Comparison of ENCODE assay signal across 9 mouse cellular contexts in the genomic region with DNA sequence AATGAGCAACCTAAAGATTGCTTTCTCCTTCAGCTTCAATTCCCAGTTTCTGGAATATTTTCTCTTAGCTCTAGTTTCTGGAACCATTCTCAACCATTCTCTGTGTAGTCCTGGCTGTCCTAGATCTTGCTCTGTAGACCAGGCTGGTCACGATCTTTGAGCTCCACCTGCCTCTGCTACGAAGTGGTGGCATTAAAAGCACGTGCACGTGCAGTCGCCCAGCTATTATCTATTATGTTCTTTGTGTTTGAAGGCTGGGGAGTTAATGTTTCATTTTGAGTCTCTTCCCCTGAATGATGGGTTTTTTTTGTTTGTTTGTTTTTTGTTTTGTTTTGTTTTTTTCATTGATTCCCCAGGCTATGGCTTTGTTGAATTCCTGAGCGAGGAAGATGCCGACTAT. TPM values are rescaled to one million over a fixed set of nuclear protein-coding genes. Genes with fewer than 3 reads are reported as not detected.
DNase-seq lines count a peak whose midpoint lies in the region; ATAC-seq lines count a peak whose summit lies in the region.
"Had no signal": no experiment of that assay in that cellular context is flagged by ENCODE, and none has a peak within 500 bp of the region (broad histone marks: within the 10 kb centered on the region; RNA-seq: fewer than 3 reads in every experiment).

No protein-coding gene starts in this region.

- peaks cover 41% of the 10 kb centered on the region for H3K4me1 ChIP-seq in kidney, embryonic 15.5 days
- H3K4me1 ChIP-seq in brown adipose tissue, adult 24 weeks (ENCODE audit: control insufficient read depth, insufficient read depth, insufficient read length, low read length): peaks cover 18% of the 10 kb centered on the region
- H3K4me1 ChIP-seq in hindbrain, embryonic 15.5 days (replicated peaks): peaks cover 39% of the 10 kb centered on the region
- H3K4me1 ChIP-seq in midbrain, embryonic 16.5 days (ENCODE audit: control insufficient read depth, insufficient read depth, low read length): peaks cover 31% of the 10 kb centered on the region

- H3K36me3 ChIP-seq in kidney, embryonic 15.5 days: peaks cover 62% of the 10 kb centered on the region
- H3K36me3 ChIP-seq in hindbrain, embryonic 15.5 days: peaks cover 29% of the 10 kb centered on the region
- peaks cover 19% of the 10 kb centered on the region for H3K36me3 ChIP-seq in midbrain, embryonic 16.5 days (ENCODE audit: control insufficient read depth, insufficient read depth, low read length)

- WGBS in kidney, embryonic 15.5 days: 38% methylated on average over 7 of the region's 7 CpGs
- WGBS in hindbrain, embryonic 15.5 days: 37% methylated on average over 7 of the region's 7 CpGs
- 37% methylated on average over 7 of the region's 7 CpGs for WGBS in midbrain, embryonic 16.5 days

- DNase-seq in kidney, adult 9 months: no peak
- no peak for DNase-seq in gastrocnemius, adult 8-10 months (ENCODE audit: low spot score in 2 of 2)
- DNase-seq in left cerebral cortex, postnatal 4 days: no peak
- DNase-seq in adrenal gland, adult (ENCODE audit: inconsistent age in 2 of 2, low spot score in 1 of 2): no peak
- DNase-seq: kidney, adult 8-10 months had no signal

- H3K27ac ChIP-seq in kidney, embryonic 15.5 days: 0 out of 2 replicates have a peak overlapping the region, but pooled peaks have one; percentile 99
- no peak overlapping the region for H3K27ac ChIP-seq in brown adipose tissue, adult 24 weeks (replicated peaks; ENCODE audit: low read depth, low read length)
- no peak overlapping the region for H3K27ac ChIP-seq in hindbrain, embryonic 15.5 days (replicated peaks)
- no peak overlapping the region for H3K27ac ChIP-seq in midbrain, embryonic 16.5 days (ENCODE audit: low read length)

- H3K4me3 ChIP-seq in kidney, embryonic 15.5 days (replicated peaks): peak overlapping the region; percentile 64
- H3K4me3 ChIP-seq in brown adipose tissue, adult 24 weeks (ENCODE audit: insufficient read depth, low read depth, low read length): peak overlapping the region; percentile 98
- peak overlapping the region; percentile 66 for H3K4me3 ChIP-seq in hindbrain, embryonic 15.5 days
- H3K4me3 ChIP-seq in midbrain, embryonic 16.5 days (ENCODE audit: low read depth, low read length): peak overlapping the region; percentile 64

- intact Hi-C loops in left cerebral cortex, postnatal 4 days (cut with DNase I): no loop called here

- H3K9me3 ChIP-seq in kidney, embryonic 15.5 days (replicated peaks): no peaks in the 10 kb centered on the region
- no peaks in the 10 kb centered on the region for H3K9me3 ChIP-seq in hindbrain, embryonic 15.5 days
- H3K9me3 ChIP-seq in midbrain, embryonic 16.5 days (replicated peaks; ENCODE audit: control insufficient read depth, low read length, poor library complexity, severe bottlenecking): no peaks in the 10 kb centered on the region

- peak overlapping the region; percentile 82 for H3K9ac ChIP-seq in kidney, embryonic 15.5 days
- H3K9ac ChIP-seq in hindbrain, embryonic 15.5 days: peak overlapping the region; percentile 84
- H3K9ac ChIP-seq in midbrain, embryonic 16.5 days (ENCODE audit: low read depth, low read length): peak overlapping the region; percentile 78

- ATAC-seq in kidney, embryonic 15.5 days (replicated peaks; ENCODE audit: low FRiP score): no peak
- no peak for ATAC-seq in hindbrain, embryonic 15.5 days (ENCODE audit: low FRiP score, low read depth)
- ATAC-seq in midbrain, embryonic 16.5 days: no peak

- no peaks in the 10 kb centered on the region for H3K27me3 ChIP-seq in kidney, embryonic 15.5 days
- no peaks in the 10 kb centered on the region for H3K27me3 ChIP-seq in hindbrain, embryonic 15.5 days
- no peaks in the 10 kb centered on the region for H3K27me3 ChIP-seq in midbrain, embryonic 16.5 days (ENCODE audit: control insufficient read depth, insufficient read depth, low read depth, low read length)

- H3K4me2 ChIP-seq in kidney, embryonic 15.5 days: peak overlapping the region; percentile 84
- peak overlapping the region; percentile 98 for H3K4me2 ChIP-seq in hindbrain, embryonic 15.5 days
- H3K4me2 ChIP-seq in midbrain, embryonic 16.5 days (ENCODE audit: low read length): peak overlapping the region; percentile 94

RNA-seq across cellular contexts. Expression of a gene that starts 1.1 kb away (rescaled TPM):
- 184 and 193 TPM in 2 replicates for polyA plus RNA-seq in kidney, embryonic 15.5 days (2015; fragmentation: Nextera tagmentation; extraction: Ambion mirVana)
- polyA plus RNA-seq in brown adipose tissue, adult 24 weeks (2012; ENCODE audit: insufficient read depth, insufficient read length, missing spikeins): 11.4 and 13.6 TPM in 2 replicates
- polyA plus RNA-seq in hindbrain, embryonic 15.5 days (2015; fragmentation: Nextera tagmentation; extraction: Ambion mirVana): 127 and 146 TPM in 2 replicates
- 134 and 136 TPM in 2 replicates for polyA plus RNA-seq in midbrain, embryonic 16.5 days (2015; fragmentation: Nextera tagmentation; extraction: Ambion mirVana)
- 10 to 100 TPM in 3 of 4 experiments, 1 to 10 TPM in 1; 9.9 to 12.9 (median 11.6) TPM for total RNA-seq in gastrocnemius, adult 8-10 months (2022)
- total RNA-seq in left cerebral cortex, postnatal 4 days (2021): 10 to 100 TPM; 62.0 to 63.6 TPM

RNA-seq across cellular contexts. Expression of a gene that starts 7.8 kb away (rescaled TPM):
- polyA plus RNA-seq in kidney, embryonic 15.5 days (2015; fragmentation: Nextera tagmentation; extraction: Ambion mirVana): 3.0 and 4.9 TPM in 2 replicates
- polyA plus RNA-seq in brown adipose tissue, adult 24 weeks (2012; ENCODE audit: insufficient read depth, insufficient read length, missing spikeins): not detected in 2 replicates
- polyA plus RNA-seq in hindbrain, embryonic 15.5 days (2015; fragmentation: Nextera tagmentation; extraction: Ambion mirVana): 126 and 137 TPM in 2 replicates
- polyA plus RNA-seq in midbrain, embryonic 16.5 days (2015; fragmentation: Nextera tagmentation; extraction: Ambion mirVana): 123 and 137 TPM in 2 replicates
- total RNA-seq in gastrocnemius, adult 8-10 months (2022): under 1 TPM; 0.16 to 0.34 (median 0.23) TPM
- total RNA-seq in left cerebral cortex, postnatal 4 days (2021): 100 to 1,000 TPM; 241 to 264 TPM

RNA-seq across cellular contexts. Expression of a gene that starts 11.4 kb away (rescaled TPM):
- polyA plus RNA-seq in kidney, embryonic 15.5 days (2015; fragmentation: Nextera tagmentation; extraction: Ambion mirVana): 24.6 and 29.7 TPM in 2 replicates
- polyA plus RNA-seq in brown adipose tissue, adult 24 weeks (2012; ENCODE audit: insufficient read depth, insufficient read length, missing spikeins): 2.8 and 2.9 TPM in 2 replicates
- polyA plus RNA-seq in hindbrain, embryonic 15.5 days (2015; fragmentation: Nextera tagmentation; extraction: Ambion mirVana): 10.3 and 12.2 TPM in 2 replicates
- 7.8 and 15.1 TPM in 2 replicates for polyA plus RNA-seq in midbrain, embryonic 16.5 days (2015; fragmentation: Nextera tagmentation; extraction: Ambion mirVana)
- total RNA-seq in gastrocnemius, adult 8-10 months (2022): 1 to 10 TPM in 3 of 4 experiments, under 1 TPM in 1; 0.68 to 2.1 (median 1.3) TPM
- total RNA-seq in left cerebral cortex, postnatal 4 days (2021): 1 to 10 TPM; 6.4 to 7.0 TPM

RNA-seq across cellular contexts. Expression of a gene that starts 46.3 kb away (rescaled TPM):
- 55.2 and 59.4 TPM in 2 replicates for polyA plus RNA-seq in kidney, embryonic 15.5 days (2015; fragmentation: Nextera tagmentation; extraction: Ambion mirVana)
- polyA plus RNA-seq in brown adipose tissue, adult 24 weeks (2012; ENCODE audit: insufficient read depth, insufficient read length, missing spikeins): 36.7 and 42.5 TPM in 2 replicates
- polyA plus RNA-seq in hindbrain, embryonic 15.5 days (2015; fragmentation: Nextera tagmentation; extraction: Ambion mirVana): 56.0 and 56.3 TPM in 2 replicates
- polyA plus RNA-seq in midbrain, embryonic 16.5 days (2015; fragmentation: Nextera tagmentation; extraction: Ambion mirVana): 51.3 and 52.2 TPM in 2 replicates
- total RNA-seq in gastrocnemius, adult 8-10 months (2022): 10 to 100 TPM; 21.8 to 30.6 (median 25.6) TPM
- total RNA-seq in left cerebral cortex, postnatal 4 days (2021): 10 to 100 TPM; 18.7 to 24.7 TPM

RNA-seq across cellular contexts. Expression of a gene that starts 46.5 kb away (rescaled TPM):
- 0.86 and 0.90 TPM in 2 replicates for polyA plus RNA-seq in kidney, embryonic 15.5 days (2015; fragmentation: Nextera tagmentation; extraction: Ambion mirVana)
- not detected in 2 replicates for polyA plus RNA-seq in brown adipose tissue, adult 24 weeks (2012; ENCODE audit: insufficient read depth, insufficient read length, missing spikeins)
- polyA plus RNA-seq in hindbrain, embryonic 15.5 days (2015; fragmentation: Nextera tagmentation; extraction: Ambion mirVana): 0.42 and 0.77 TPM in 2 replicates
- not detected in 2 replicates for polyA plus RNA-seq in midbrain, embryonic 16.5 days (2015; fragmentation: Nextera tagmentation; extraction: Ambion mirVana)
- total RNA-seq in gastrocnemius, adult 8-10 months (2022): 1 to 10 TPM in 2 of 4 experiments, under 1 TPM in 1, not detected in 1; 0.65 to 2.3 (median 1.3) TPM
- total RNA-seq in left cerebral cortex, postnatal 4 days (2021): 10 to 100 TPM; 21.6 to 26.0 TPM

Comparison
In these comparisons a context has a peak if more than half of its experiments do, and no peak if none do; other contexts are left out.
1. RNA of a gene that starts 7.8 kb away (polyA plus RNA-seq): 126 to 137 TPM in hindbrain, embryonic 15.5 days and 123 to 137 TPM in midbrain, embryonic 16.5 days; 3.0 to 4.9 TPM in kidney, embryonic 15.5 days and not detected in brown adipose tissue, adult 24 weeks; every median in the first group is over 10 times any median in the second.
2. Peak in every context shown above with its lines, with median percentiles within 50 percentile points of each other: H3K4me2 ChIP-seq, H3K4me3 ChIP-seq and H3K9ac ChIP-seq.